Mouse (Mus musculus) forebrain, postnatal 0 days (tissue): ENCODE data around the gene Pgm1. TPM values are rescaled to one million over a fixed set of nuclear protein-coding genes. Genes with fewer than 3 reads are reported as not detected.

Experiments used
- ATAC-seq: fragments of 200-750 bp; cut with Nextera tagmentation; 2 replicates; pipeline ENCODE4 v1.8.0; 2017; ENCODE audit warnings: mild to moderate bottlenecking, moderate library complexity
- DNase-seq: peaks from one replicate; pipeline ENCODE4 v3.0.0-alpha.2; 2015
- H3K27ac ChIP-seq: fragments of 300-500 bp; sonication (generic); 2 replicates; pipeline ENCODE4 v1.5.1; 2014; ENCODE audit warnings: low read depth, mild to moderate bottlenecking, antibody characterized with exemption, low read length, moderate library complexity, mixed read lengths
- H3K27me3 ChIP-seq: fragments of 300-500 bp; sonication (generic); 2 replicates; pipeline ENCODE4 v1.6.1; 2014; ENCODE audit warnings: mild to moderate bottlenecking, low read length, mixed read lengths; ENCODE audit not compliant: insufficient read depth
- H3K36me3 ChIP-seq: fragments of 300-500 bp; sonication (generic); 2 replicates; pipeline ENCODE4 v1.6.1; 2014; ENCODE audit warnings: mild to moderate bottlenecking, moderate library complexity; ENCODE audit not compliant: insufficient read depth
- H3K4me1 ChIP-seq: fragments of 300-500 bp; sonication (generic); 2 replicates; pipeline ENCODE4 v1.6.1; 2014; ENCODE audit warnings: antibody characterized with exemption; ENCODE audit not compliant: insufficient read depth
- H3K4me2 ChIP-seq: fragments of 300-500 bp; sonication (generic); 2 replicates; pipeline ENCODE4 v1.6.1; 2014; ENCODE audit warnings: low read depth, mild to moderate bottlenecking, moderate library complexity
- H3K4me3 ChIP-seq: fragments of 300-500 bp; sonication (generic); 2 replicates; pipeline ENCODE4 v1.5.1; 2014; ENCODE audit warnings: low read depth, low read length, mixed read lengths
- H3K9ac ChIP-seq: fragments of 300-500 bp; sonication (generic); 2 replicates; pipeline ENCODE4 v1.6.1; 2014; ENCODE audit warnings: mild to moderate bottlenecking
- H3K9me3 ChIP-seq: fragments of 300-500 bp; sonication (generic); 2 replicates; pipeline ENCODE4 v1.6.1; 2016; ENCODE audit warnings: low read length
- CTCF ChIP-seq: sonication (generic); IDR thresholded peaks from 2 replicates; pipeline ENCODE4 v1.5.1; 2016; ENCODE audit warnings: antibody characterized with exemption, control low read depth, low read depth
- WGBS: fragments of 180-500 bp; shearing (Covaris S2); extraction: QIAGEN DNeasy Blood & Tissue Kit; methylation state at CpG from one replicate; pipeline ENCODE4 v1.1.7; 2014; 5-methylcytosine and 5-hydroxymethylcytosine counted together
- polyA plus RNA-seq: library from polyadenylated mRNA; unstranded; fragments of >200 nt; fragmentation: Nextera tagmentation; extraction: Ambion mirVana; gene quantifications from 2 replicates; pipeline ENCODE4 v1.2.1, GENCODE M21; 2015
- total RNA-seq: library from RNA; depleted of rRNA; stranded (reverse); fragments of >200 nt; gene quantifications from 2 replicates; pipeline ENCODE4 v1.2.3, GENCODE M21; 2014

The Pgm1 gene
- total and polyA plus RNA-seq, 2 experiments from 2014 or later = 64.6 to 73.5 TPM

DNA sequence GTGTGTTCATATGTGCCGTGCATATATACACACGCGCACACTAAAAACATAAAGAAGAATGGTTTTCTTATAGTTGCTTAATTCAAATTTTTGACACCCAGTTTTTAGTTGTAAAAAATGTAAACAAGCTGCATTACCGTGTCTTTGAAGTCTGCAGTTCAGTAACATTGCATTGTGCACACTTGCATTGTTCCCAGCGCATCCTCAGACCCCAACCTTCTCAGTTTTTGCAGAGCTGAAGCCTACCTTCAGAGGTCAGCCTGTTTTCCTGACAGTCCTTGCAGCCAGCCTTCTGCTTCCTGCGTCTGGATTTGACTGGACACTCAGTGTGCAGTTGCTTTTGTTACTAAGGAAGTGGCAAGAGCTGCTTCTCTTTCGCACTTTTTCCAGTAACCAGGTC lies 55.9 kb downstream of the Pgm1 start:
- Histone ChIP-seq H3K9me3 (no peaks in the 10 kb centered on the region), H3K36me3 (peaks cover 3% of the 10 kb centered on the region; the same call in 1 of the 2 replicates), H3K4me1 (no peaks in the 10 kb centered on the region), H3K4me2 (no peak overlapping the region), H3K27me3 (no peaks in the 10 kb centered on the region), H3K4me3 (no peak overlapping the region), H3K9ac (no peak overlapping the region), H3K27ac (no peak overlapping the region)
- DNase-seq = no peak
- no peak for TF ChIP-seq CTCF
- WGBS = 92% methylated on average over 7 of the region's 7 CpGs
- ATAC-seq = no peak

DNA sequence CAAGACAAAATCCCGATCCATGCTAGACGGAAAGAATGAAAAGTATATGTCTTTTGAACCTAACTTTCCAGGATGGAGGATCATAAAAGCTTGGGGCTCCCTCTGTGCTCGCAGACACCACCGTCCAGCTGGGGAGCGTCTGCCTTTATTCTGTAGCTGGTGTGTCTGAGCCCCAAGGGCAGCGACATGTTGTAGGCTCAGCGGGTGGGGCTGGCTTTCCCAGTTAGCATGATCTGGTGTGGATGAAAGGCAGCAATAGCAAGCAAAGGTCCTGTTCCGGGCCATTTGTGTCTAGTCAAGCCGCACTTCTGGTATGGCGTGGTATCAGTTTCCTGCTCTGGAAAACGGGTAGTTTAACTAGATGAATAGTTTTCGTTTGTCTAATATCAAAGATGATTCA lies 56.4 kb downstream of the Pgm1 start:
- Histone ChIP-seq H3K36me3 (peaks cover 3% of the 10 kb centered on the region; the same call in 1 of the 2 replicates), H3K9ac (no peak overlapping the region), H3K4me3 (no peak overlapping the region), H3K9me3 (no peaks in the 10 kb centered on the region), H3K27me3 (no peaks in the 10 kb centered on the region), H3K4me1 (no peaks in the 10 kb centered on the region), H3K27ac (no peak overlapping the region), H3K4me2 (no peak overlapping the region)
- ATAC-seq = no peak
- no peak for DNase-seq
- WGBS = 90% methylated on average over 12 of the region's 12 CpGs
- no peak for TF ChIP-seq CTCF

DNA sequence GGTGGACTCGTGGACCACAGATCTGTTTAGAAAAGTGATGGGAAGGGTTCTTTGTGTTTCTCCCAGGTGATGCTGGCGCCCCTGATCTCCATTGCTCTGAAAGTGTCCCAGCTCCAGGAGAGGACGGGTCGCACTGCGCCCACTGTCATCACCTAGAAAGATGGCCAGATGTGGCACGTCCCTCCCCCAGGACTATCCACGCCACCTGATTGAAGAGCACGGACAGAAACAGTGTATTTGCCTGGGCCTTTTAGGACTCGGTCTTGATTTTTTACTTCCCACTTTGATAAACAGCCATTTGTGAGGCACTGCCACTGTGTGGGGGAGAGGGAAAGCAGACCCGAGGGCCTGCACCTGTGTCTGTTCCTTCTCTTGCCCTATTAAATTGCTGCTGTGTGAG lies 57.4 kb downstream of the Pgm1 start:
- Histone ChIP-seq H3K9ac (no peak overlapping the region), H3K4me3 (no peak overlapping the region), H3K27ac (no peak overlapping the region), H3K36me3 (no peaks in the 10 kb centered on the region), H3K27me3 (no peaks in the 10 kb centered on the region), H3K4me1 (no peaks in the 10 kb centered on the region), H3K4me2 (no peak overlapping the region), H3K9me3 (no peaks in the 10 kb centered on the region)
- 92% methylated on average over 10 of the region's 10 CpGs for WGBS
- no peak for ATAC-seq
- TF ChIP-seq CTCF = no peak
- no peak for DNase-seq

DNA sequence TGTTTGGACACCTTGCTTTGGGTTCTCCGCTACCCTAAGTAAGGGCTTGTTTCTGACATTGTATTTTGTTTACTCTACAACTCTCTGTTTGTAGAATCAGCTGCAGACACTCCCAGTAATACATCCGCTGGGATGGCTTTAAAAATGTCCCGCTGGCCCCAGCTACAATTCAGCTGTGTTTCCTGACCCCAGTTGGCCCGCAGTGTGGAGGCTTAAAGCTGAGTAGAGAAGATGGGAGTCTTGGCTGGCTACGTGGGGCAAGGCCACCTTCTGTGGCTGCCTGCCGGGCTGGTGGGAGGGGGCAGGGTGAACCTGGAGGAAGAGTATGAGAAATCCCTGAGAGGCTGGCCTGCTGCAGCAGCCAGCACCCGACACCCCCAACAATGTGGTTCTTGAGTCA lies 59.6 kb downstream of the Pgm1 start:
- TF ChIP-seq CTCF = no peak
- DNase-seq = no peak
- H3K4me3 ChIP-seq = no peak overlapping the region
- no peak overlapping the region for H3K27ac ChIP-seq
- no peak overlapping the region for H3K4me2 ChIP-seq
- WGBS = 79% methylated on average over 7 of the region's 7 CpGs
- H3K27me3 ChIP-seq = no peaks in the 10 kb centered on the region
- H3K9ac ChIP-seq = no peak overlapping the region
- no peak for ATAC-seq
- no peaks in the 10 kb centered on the region for H3K4me1 ChIP-seq
- no peaks in the 10 kb centered on the region for H3K9me3 ChIP-seq
- H3K36me3 ChIP-seq = no peaks in the 10 kb centered on the region

DNA sequence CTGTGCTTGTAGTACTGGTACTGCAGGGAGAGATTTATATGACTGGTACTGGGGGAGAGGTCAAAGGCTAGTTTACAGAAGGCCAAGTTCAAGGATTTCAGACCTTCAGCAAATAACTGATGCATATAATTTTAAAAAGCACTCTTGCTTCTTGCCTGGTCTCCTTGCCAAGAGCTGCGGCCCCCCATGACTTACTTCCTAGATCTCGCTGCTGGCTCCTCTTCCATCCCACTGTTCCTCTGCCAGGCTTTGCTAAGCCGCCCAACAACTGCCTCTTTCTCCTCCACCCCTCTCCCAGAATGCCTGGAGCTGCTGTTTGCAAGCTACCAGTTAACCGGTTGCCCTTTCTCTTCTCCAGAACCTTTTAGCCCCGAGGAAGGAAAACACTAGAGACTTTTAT lies 71.8 kb downstream of the Pgm1 start:
- no peak for TF ChIP-seq CTCF
- WGBS = 72% methylated on average over 5 of the region's 5 CpGs
- ATAC-seq = no peak

DNA sequence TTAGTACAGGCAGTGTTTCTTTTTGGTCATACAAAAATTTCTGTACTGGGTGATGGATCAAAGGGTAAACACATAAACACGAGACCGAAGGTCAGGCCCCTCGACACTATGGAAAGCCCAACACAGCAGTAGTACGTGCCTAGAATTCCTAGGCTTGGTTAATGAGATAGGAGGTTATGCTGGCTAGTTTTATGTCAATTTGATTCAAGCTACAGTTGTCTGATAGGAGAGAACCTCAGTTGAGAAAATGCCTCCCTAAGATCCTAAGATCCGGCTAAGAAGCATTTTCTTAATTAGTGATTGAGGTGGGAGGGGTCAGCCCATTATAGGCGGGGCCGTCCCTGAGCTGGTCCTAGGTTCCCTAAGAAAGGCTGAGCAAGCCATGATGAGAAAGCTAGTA lies 72.6 kb downstream of the Pgm1 start:
- Histone ChIP-seq H3K27ac (no peak overlapping the region), H3K9me3 (no peaks in the 10 kb centered on the region), H3K4me2 (no peak overlapping the region), H3K4me1 (no peaks in the 10 kb centered on the region), H3K36me3 (no peaks in the 10 kb centered on the region), H3K27me3 (no peaks in the 10 kb centered on the region), H3K4me3 (no peak overlapping the region), H3K9ac (no peak overlapping the region)
- TF ChIP-seq CTCF = no peak
- ATAC-seq = no peak
- WGBS = 67% methylated on average over 7 of the region's 7 CpGs
- DNase-seq = no peak

More for the DNA sequence above, 71.8 kb downstream of the Pgm1 start:
- Histone ChIP-seq H3K4me2 (no peak overlapping the region), H3K4me1 (no peaks in the 10 kb centered on the region), H3K27ac (no peak overlapping the region), H3K9ac (no peak overlapping the region), H3K4me3 (no peak overlapping the region), H3K27me3 (no peaks in the 10 kb centered on the region), H3K36me3 (no peaks in the 10 kb centered on the region), H3K9me3 (no peaks in the 10 kb centered on the region)
- DNase-seq = no peak

DNA sequence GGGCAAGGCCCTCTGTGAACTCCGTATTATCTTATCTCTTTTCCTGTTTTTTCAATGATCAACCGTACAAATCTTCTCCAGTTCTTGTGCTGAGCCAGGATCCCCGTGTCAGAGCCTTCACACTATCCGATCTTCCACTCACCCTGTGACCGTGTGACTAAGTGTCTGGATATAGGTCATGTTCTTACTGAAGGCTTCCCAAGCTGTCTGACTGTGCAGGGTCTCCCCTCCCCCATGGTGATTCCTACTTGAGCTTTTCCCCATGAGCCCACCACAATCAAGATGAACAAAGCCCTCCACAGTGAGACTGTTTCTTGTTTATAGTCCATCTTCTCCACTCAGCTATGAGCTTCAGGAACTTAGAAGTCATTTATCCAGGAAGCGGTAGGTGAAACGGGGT lies 78.5 kb downstream of the Pgm1 start:
- no peak for TF ChIP-seq CTCF
- H3K4me3 ChIP-seq = no peak overlapping the region
- no peak overlapping the region for H3K9ac ChIP-seq
- DNase-seq (no peak), ATAC-seq (no peak)
- H3K36me3 ChIP-seq = no peaks in the 10 kb centered on the region
- H3K27me3 ChIP-seq = no peaks in the 10 kb centered on the region
- no peak overlapping the region for H3K27ac ChIP-seq
- no peak overlapping the region for H3K4me2 ChIP-seq
- no peaks in the 10 kb centered on the region for H3K9me3 ChIP-seq
- 0 out of 2 replicates have a peak, but pooled peaks cover 5% of the 10 kb centered on the region for H3K4me1 ChIP-seq
- 92% methylated on average over 7 of the region's 7 CpGs for WGBS
